26 mouse cellular contexts compared by ENCODE assay signal in the genomic region with DNA sequence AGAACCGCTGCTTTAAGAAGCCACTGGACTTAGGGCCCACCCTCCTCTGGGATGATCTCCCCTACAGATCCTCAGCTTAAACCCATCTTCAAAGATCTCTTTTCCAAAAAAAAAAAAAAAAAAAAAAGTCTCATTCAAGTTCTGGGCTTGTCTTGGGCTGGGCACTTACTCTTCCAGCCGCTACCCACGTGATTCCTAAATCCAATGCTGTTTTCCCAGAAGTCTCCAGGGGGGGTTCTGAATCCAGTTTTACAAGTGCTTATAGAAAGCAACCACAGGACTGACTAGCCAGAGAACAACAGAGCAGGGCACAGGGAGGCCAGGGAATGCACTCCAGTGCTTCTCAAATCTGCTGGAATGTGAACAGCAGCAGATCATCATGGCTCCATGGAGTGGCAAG. TPM values are rescaled to one million over a fixed set of nuclear protein-coding genes. Genes with fewer than 3 reads are reported as not detected.
DNase-seq lines count a peak whose midpoint lies in the region; ATAC-seq lines count a peak whose summit lies in the region.
"Had no signal": no experiment of that assay in that cellular context is flagged by ENCODE, and none has a peak within 500 bp of the region (broad histone marks: within the 10 kb centered on the region; RNA-seq: fewer than 3 reads in every experiment).

No protein-coding gene starts in this region.

- 84% methylated on average over 3 of the region's 3 CpGs for WGBS in forebrain, embryonic 10.5 days
- 86% methylated on average over 3 of the region's 3 CpGs for WGBS in forebrain, embryonic 13.5 days
- whole genome bisulfite sequencing in hindbrain, embryonic 10.5 days, result 83% methylated on average over 3 of the region's 3 CpGs
- WGBS in hindbrain, embryonic 14.5 days, result 82% methylated on average over 3 of the region's 3 CpGs
- 69% methylated on average over 3 of the region's 3 CpGs for WGBS in midbrain, embryonic 10.5 days
- WGBS in midbrain, embryonic 11.5 days, result 66% methylated on average over 3 of the region's 3 CpGs
- WGBS in liver, embryonic 12.5 days (ENCODE audit: insufficient replicate concordance), result 76% methylated on average over 3 of the region's 3 CpGs

- H3K4me1 ChIP-seq in forebrain, embryonic 10.5 days, result peaks cover 78% of the 10 kb centered on the region
- peaks cover 72% of the 10 kb centered on the region for H3K4me1 ChIP-seq in forebrain, embryonic 13.5 days
- H3K4me1 ChIP-seq in hindbrain, embryonic 10.5 days (replicated peaks), result peaks cover 91% of the 10 kb centered on the region
- H3K4me1 ChIP-seq in hindbrain, embryonic 14.5 days (replicated peaks; ENCODE audit: control insufficient read depth, insufficient read depth, low read length), result peaks cover 38% of the 10 kb centered on the region
- H3K4me1 ChIP-seq in midbrain, embryonic 10.5 days, result peaks cover 96% of the 10 kb centered on the region
- H3K4me1 ChIP-seq in midbrain, embryonic 11.5 days (ENCODE audit: control insufficient read depth, insufficient read depth, low read length), result peaks cover 34% of the 10 kb centered on the region
- 0 out of 2 replicates have a peak, but pooled peaks cover 4% of the 10 kb centered on the region for H3K4me1 ChIP-seq in liver, embryonic 12.5 days
- H3K4me1 ChIP-seq: intestine, embryonic 15.5 days had no signal

- H3K9ac ChIP-seq in forebrain, embryonic 13.5 days, result no peak overlapping the region
- H3K9ac ChIP-seq in hindbrain, embryonic 14.5 days, result no peak overlapping the region
- no peak overlapping the region for H3K9ac ChIP-seq in midbrain, embryonic 11.5 days (ENCODE audit: low read length)
- H3K9ac ChIP-seq in liver, embryonic 12.5 days, result no peak overlapping the region
- H3K9ac ChIP-seq: forebrain, embryonic 15.5 days; intestine, embryonic 15.5 days; limb, embryonic 13.5 days; liver, postnatal 0 days; stomach, embryonic 15.5 days had no signal

- no peak for DNase-seq in forebrain, embryonic 10.5 days (ENCODE audit: extremely low spot score, low spot score)
- DNase-seq in hindbrain, embryonic 10.5 days (ENCODE audit: low spot score), result no peak
- no peak for DNase-seq in hindbrain, embryonic 14.5 days (ENCODE audit: low spot score)
- DNase-seq in midbrain, embryonic 10.5 days (ENCODE audit: low spot score), result no peak
- DNase-seq in midbrain, embryonic 11.5 days (ENCODE audit: low spot score, missing footprints), result no peak
- peak; percentile 80 for DNase-seq in R1 (ENCODE audit: low read depth, low spot score)
- DNase-seq: adrenal gland, adult 8-10 months; cerebellum, adult 8-10 months; cerebellum, postnatal 36 days; gastrocnemius, adult 2 months; gastrocnemius, postnatal 36 days; heart, adult 2 months; kidney, adult 2 months; kidney, postnatal 36 days; liver, postnatal 0 days; right cerebral cortex, postnatal 25 days had no signal

- no peaks in the 10 kb centered on the region for H3K9me3 ChIP-seq in forebrain, embryonic 10.5 days
- no peaks in the 10 kb centered on the region for H3K9me3 ChIP-seq in forebrain, embryonic 13.5 days (replicated peaks)
- no peaks in the 10 kb centered on the region for H3K9me3 ChIP-seq in hindbrain, embryonic 10.5 days
- no peaks in the 10 kb centered on the region for H3K9me3 ChIP-seq in hindbrain, embryonic 14.5 days (ENCODE audit: control insufficient read depth, low read length)
- H3K9me3 ChIP-seq in midbrain, embryonic 10.5 days (replicated peaks), result no peaks in the 10 kb centered on the region
- no peaks in the 10 kb centered on the region for H3K9me3 ChIP-seq in midbrain, embryonic 11.5 days (ENCODE audit: control insufficient read depth, low read length)
- no peaks in the 10 kb centered on the region for H3K9me3 ChIP-seq in liver, embryonic 12.5 days (replicated peaks)
- H3K9me3 ChIP-seq: forebrain, embryonic 15.5 days; intestine, embryonic 15.5 days; limb, embryonic 13.5 days; stomach, embryonic 15.5 days had no signal

- no peak for ATAC-seq in forebrain, embryonic 13.5 days
- ATAC-seq in hindbrain, embryonic 14.5 days (ENCODE audit: low FRiP score), result no peak
- no peak for ATAC-seq in midbrain, embryonic 11.5 days (ENCODE audit: low FRiP score)
- no peak for ATAC-seq in liver, embryonic 12.5 days
- ATAC-seq: forebrain, embryonic 15.5 days; hindbrain, postnatal 0 days; intestine, embryonic 15.5 days; liver, postnatal 0 days; midbrain, embryonic 16.5 days had no signal

- peaks cover 45% of the 10 kb centered on the region for H3K27me3 ChIP-seq in forebrain, embryonic 10.5 days (ENCODE audit: poor library complexity, severe bottlenecking)
- H3K27me3 ChIP-seq in forebrain, embryonic 13.5 days, result no peaks in the 10 kb centered on the region
- peaks cover 51% of the 10 kb centered on the region for H3K27me3 ChIP-seq in hindbrain, embryonic 10.5 days (ENCODE audit: insufficient read depth, poor library complexity, severe bottlenecking)
- H3K27me3 ChIP-seq in hindbrain, embryonic 14.5 days (ENCODE audit: control insufficient read depth, insufficient read depth, low read length), result no peaks in the 10 kb centered on the region
- H3K27me3 ChIP-seq in midbrain, embryonic 10.5 days (ENCODE audit: low read depth, poor library complexity, severe bottlenecking), result peaks cover 32% of the 10 kb centered on the region
- peaks cover 3% of the 10 kb centered on the region; the same call in 1 of the 2 replicates for H3K27me3 ChIP-seq in midbrain, embryonic 11.5 days (ENCODE audit: control insufficient read depth, insufficient read depth, low read length)
- H3K27me3 ChIP-seq in liver, embryonic 12.5 days (replicated peaks), result 0 out of 2 replicates have a peak, but pooled peaks cover 6% of the 10 kb centered on the region
- H3K27me3 ChIP-seq: forebrain, embryonic 15.5 days; intestine, embryonic 15.5 days; limb, embryonic 13.5 days; stomach, embryonic 15.5 days had no signal

- no peaks in the 10 kb centered on the region for H3K36me3 ChIP-seq in forebrain, embryonic 10.5 days (replicated peaks)
- H3K36me3 ChIP-seq in forebrain, embryonic 13.5 days (ENCODE audit: poor library complexity, severe bottlenecking), result no peaks in the 10 kb centered on the region
- H3K36me3 ChIP-seq in hindbrain, embryonic 10.5 days, result 0 out of 2 replicates have a peak, but pooled peaks cover 5% of the 10 kb centered on the region
- no peaks in the 10 kb centered on the region for H3K36me3 ChIP-seq in hindbrain, embryonic 14.5 days (replicated peaks; ENCODE audit: control insufficient read depth, insufficient read depth)
- H3K36me3 ChIP-seq in midbrain, embryonic 10.5 days, result no peaks in the 10 kb centered on the region
- H3K36me3 ChIP-seq in midbrain, embryonic 11.5 days (ENCODE audit: control insufficient read depth, insufficient read depth, low read length), result no peaks in the 10 kb centered on the region
- no peaks in the 10 kb centered on the region for H3K36me3 ChIP-seq in liver, embryonic 12.5 days
- H3K36me3 ChIP-seq: forebrain, embryonic 15.5 days; intestine, embryonic 15.5 days; limb, embryonic 13.5 days; stomach, embryonic 15.5 days had no signal

- H3K4me2 ChIP-seq in forebrain, embryonic 13.5 days, result no peak overlapping the region
- no peak overlapping the region for H3K4me2 ChIP-seq in hindbrain, embryonic 14.5 days (replicated peaks)
- no peak overlapping the region for H3K4me2 ChIP-seq in midbrain, embryonic 11.5 days
- no peak overlapping the region for H3K4me2 ChIP-seq in liver, embryonic 12.5 days
- H3K4me2 ChIP-seq: forebrain, embryonic 15.5 days; intestine, embryonic 15.5 days; limb, embryonic 13.5 days; liver, embryonic 11.5 days; stomach, embryonic 15.5 days had no signal

- H3K4me3 ChIP-seq in forebrain, embryonic 10.5 days, result no peak overlapping the region
- no peak overlapping the region for H3K4me3 ChIP-seq in forebrain, embryonic 13.5 days
- H3K4me3 ChIP-seq in hindbrain, embryonic 10.5 days, result no peak overlapping the region
- no peak overlapping the region for H3K4me3 ChIP-seq in hindbrain, embryonic 14.5 days (replicated peaks; ENCODE audit: low read length)
- H3K4me3 ChIP-seq in midbrain, embryonic 10.5 days, result no peak overlapping the region
- H3K4me3 ChIP-seq in midbrain, embryonic 11.5 days (ENCODE audit: low read depth, low read length), result no peak overlapping the region
- no peak overlapping the region for H3K4me3 ChIP-seq in liver, embryonic 12.5 days
- H3K4me3 ChIP-seq: forebrain, embryonic 15.5 days; gastrocnemius, adult 2 months; heart, adult 2 months; intestine, embryonic 15.5 days; layer of hippocampus, adult 2 months; limb, embryonic 13.5 days; stomach, embryonic 15.5 days had no signal

- H3K27ac ChIP-seq in forebrain, embryonic 10.5 days, result 0 out of 2 replicates have a peak overlapping the region, but pooled peaks have one; percentile 37
- H3K27ac ChIP-seq in forebrain, embryonic 13.5 days, result no peak overlapping the region
- peak overlapping the region; percentile 87; the same call in 1 of the 2 replicates for H3K27ac ChIP-seq in hindbrain, embryonic 10.5 days
- H3K27ac ChIP-seq in hindbrain, embryonic 14.5 days, result no peak overlapping the region
- peak overlapping the region; percentile 86 for H3K27ac ChIP-seq in midbrain, embryonic 10.5 days (replicated peaks)
- no peak overlapping the region for H3K27ac ChIP-seq in midbrain, embryonic 11.5 days (ENCODE audit: low read depth, low read length)
- no peak overlapping the region for H3K27ac ChIP-seq in liver, embryonic 12.5 days
- H3K27ac ChIP-seq: gastrocnemius, adult 2 months; heart, adult 2 months; hindbrain, postnatal 0 days; intestine, embryonic 15.5 days; layer of hippocampus, adult 2 months; limb, embryonic 13.5 days; stomach, embryonic 15.5 days had no signal

RNA-seq across cellular contexts. Expression of a gene that starts 29.5 kb away (rescaled TPM):
- polyA plus RNA-seq in forebrain, embryonic 10.5 days (2016; fragmentation: Nextera tagmentation; extraction: Ambion mirVana), result 2.4 and 2.6 TPM in 2 replicates
- polyA plus RNA-seq in forebrain, embryonic 13.5 days (2015; fragmentation: Nextera tagmentation; extraction: Ambion mirVana), result 6.6 and 7.1 TPM in 2 replicates
- 3.4 and 3.6 TPM in 2 replicates for polyA plus RNA-seq in hindbrain, embryonic 10.5 days (2016; fragmentation: Nextera tagmentation; extraction: Ambion mirVana)
- polyA plus RNA-seq in hindbrain, embryonic 14.5 days (2014; fragmentation: Nextera tagmentation; extraction: Ambion mirVana), result 2.4 and 2.7 TPM in 2 replicates
- polyA plus RNA-seq in midbrain, embryonic 10.5 days (2016; fragmentation: Nextera tagmentation; extraction: Ambion mirVana), result 3.4 and 3.6 TPM in 2 replicates
- 4.1 and 4.9 TPM in 2 replicates for polyA plus RNA-seq in midbrain, embryonic 11.5 days (2014; fragmentation: Nextera tagmentation; extraction: Ambion mirVana)
- 0.11 and 0.25 TPM in 2 replicates for polyA plus RNA-seq in liver, embryonic 12.5 days (2016; fragmentation: Nextera tagmentation; extraction: Ambion mirVana)

RNA-seq across cellular contexts. Expression of a gene that starts 53.4 kb away (rescaled TPM):
- polyA plus RNA-seq in forebrain, embryonic 10.5 days (2016; fragmentation: Nextera tagmentation; extraction: Ambion mirVana), result 13.9 and 16.2 TPM in 2 replicates
- 30.1 and 31.6 TPM in 2 replicates for polyA plus RNA-seq in forebrain, embryonic 13.5 days (2015; fragmentation: Nextera tagmentation; extraction: Ambion mirVana)
- 16.6 and 18.0 TPM in 2 replicates for polyA plus RNA-seq in hindbrain, embryonic 10.5 days (2016; fragmentation: Nextera tagmentation; extraction: Ambion mirVana)
- polyA plus RNA-seq in hindbrain, embryonic 14.5 days (2014; fragmentation: Nextera tagmentation; extraction: Ambion mirVana), result 22.2 and 24.9 TPM in 2 replicates
- polyA plus RNA-seq in midbrain, embryonic 10.5 days (2016; fragmentation: Nextera tagmentation; extraction: Ambion mirVana), result 14.3 and 16.7 TPM in 2 replicates
- 7.8 and 8.9 TPM in 2 replicates for polyA plus RNA-seq in midbrain, embryonic 11.5 days (2014; fragmentation: Nextera tagmentation; extraction: Ambion mirVana)
- 14.4 and 15.1 TPM in 2 replicates for polyA plus RNA-seq in liver, embryonic 12.5 days (2016; fragmentation: Nextera tagmentation; extraction: Ambion mirVana)

Comparison
In these comparisons a context has a peak if more than half of its experiments do, and no peak if none do; other contexts are left out.
1. H3K27ac ChIP-seq: peak in forebrain, embryonic 10.5 days (single experiment), hindbrain, embryonic 10.5 days (single experiment) and midbrain, embryonic 10.5 days (single experiment); none in forebrain, embryonic 13.5 days (single experiment), hindbrain, embryonic 14.5 days (single experiment), midbrain, embryonic 11.5 days (single experiment) and liver, embryonic 12.5 days (single experiment).